Mouse (Mus musculus) liver, embryonic 12.5 days (tissue): ENCODE results near the gene Rce1. TPM values are rescaled to one million over a fixed set of nuclear protein-coding genes. Genes with fewer than 3 reads are reported as not detected.
"Not testable (repeated sequence)": the region's sequence is repeated elsewhere in the genome, so short reads cannot be mapped to it uniquely, and the experiment has no call there.

Experiments
- ATAC-seq: fragments of 200-750 bp; cut with Nextera tagmentation; 2 replicates; pipeline ENCODE4 v1.8.0; 2017; ENCODE audit warnings: moderate number of reproducible peaks, mild to moderate bottlenecking, moderate library complexity
- H3K27ac ChIP-seq: fragments of 300-500 bp; sonication (generic); 2 replicates; pipeline ENCODE4 v1.5.1; 2016; ENCODE audit warnings: mild to moderate bottlenecking
- H3K27me3 ChIP-seq: fragments of 300-500 bp; sonication (generic); replicated peaks from 2 replicates; pipeline ENCODE4 v1.6.1; 2016; ENCODE audit warnings: mild to moderate bottlenecking, moderate library complexity
- H3K36me3 ChIP-seq: fragments of 300-500 bp; sonication (generic); 2 replicates; pipeline ENCODE4 v1.6.1; 2016; ENCODE audit warnings: mild to moderate bottlenecking, moderate library complexity
- H3K4me1 ChIP-seq: fragments of 300-500 bp; sonication (generic); 2 replicates; pipeline ENCODE4 v1.6.1; 2016
- H3K4me2 ChIP-seq: fragments of 300-500 bp; sonication (generic); 2 replicates; pipeline ENCODE4 v1.6.1; 2016; ENCODE audit warnings: mild to moderate bottlenecking, moderate library complexity
- H3K4me3 ChIP-seq: fragments of 300-500 bp; sonication (generic); 2 replicates; pipeline ENCODE4 v1.5.1; 2016; ENCODE audit warnings: mild to moderate bottlenecking, moderate library complexity
- H3K9ac ChIP-seq: fragments of 300-500 bp; sonication (generic); 2 replicates; pipeline ENCODE4 v1.6.1; 2016; ENCODE audit warnings: mild to moderate bottlenecking, moderate library complexity
- H3K9me3 ChIP-seq: fragments of 300-500 bp; sonication (generic); replicated peaks from 2 replicates; pipeline ENCODE4 v1.6.1; 2016; ENCODE audit warnings: mild to moderate bottlenecking, moderate library complexity
- WGBS: fragments of 180-500 bp; shearing (Covaris S2); methylation state at CpG from one replicate; pipeline ENCODE4 v1.1.7; 2016; ENCODE audit not compliant: insufficient replicate concordance; 5-methylcytosine and 5-hydroxymethylcytosine counted together
- microRNA-seq: library from miRNA; unstranded; fragments of <30 nt; microRNA quantifications from one replicate; pipeline ENCODE4, GENCODE M21; 2017
- polyA plus RNA-seq: library from polyadenylated mRNA; unstranded; fragments of >200 nt; fragmentation: Nextera tagmentation; extraction: Ambion mirVana; gene quantifications from 2 replicates; pipeline ENCODE4 v1.2.1, GENCODE M21; 2016

Rce1 gene
- polyA plus RNA-seq, 1 experiment from 2014 or later: 39.3 TPM

GRCm38 (mm10) chr19:4587426-4587825 lies 38.0 kb downstream of the Rce1 start:
- Histone ChIP-seq H3K4me3 (no peak overlapping the region), H3K4me1 (no peaks in the 10 kb centered on the region), H3K36me3 (no peaks in the 10 kb centered on the region), H3K27me3 (peaks cover 23% of the 10 kb centered on the region), H3K9ac (no peak overlapping the region), H3K9me3 (no peaks in the 10 kb centered on the region), H3K4me2 (no peak overlapping the region), H3K27ac (no peak overlapping the region)
- WGBS: 55% methylated on average over 2 of the region's 2 CpGs
- ATAC-seq: no peak

- H3K9me3 ChIP-seq, H3K9ac ChIP-seq, H3K27ac ChIP-seq, H3K4me3 ChIP-seq, ATAC-seq, H3K36me3 ChIP-seq, H3K4me2 ChIP-seq, H3K4me1 ChIP-seq: not testable (repeated sequence)
- peaks cover 23% of the 10 kb centered on the region for H3K27me3 ChIP-seq
These were observed 38.7 kb downstream of the Rce1 start for GRCm38 (mm10) chr19:4586783-4587182.

GRCm38 (mm10) chr19:4583856-4584255 lies 41.6 kb downstream of the Rce1 start:
- H3K4me1 ChIP-seq: no peaks in the 10 kb centered on the region
- no peak overlapping the region for H3K9ac ChIP-seq
- H3K9me3 ChIP-seq: no peaks in the 10 kb centered on the region
- no peak overlapping the region for H3K4me3 ChIP-seq
- WGBS: 62% methylated on average over 2 of the region's 2 CpGs
- no peaks in the 10 kb centered on the region for H3K36me3 ChIP-seq
- H3K4me2 ChIP-seq: no peak overlapping the region
- ATAC-seq: no peak
- H3K27me3 ChIP-seq: peaks cover 18% of the 10 kb centered on the region
- no peak overlapping the region for H3K27ac ChIP-seq

- Histone ChIP-seq H3K27ac (no peak overlapping the region), H3K4me1 (peaks cover 6% of the 10 kb centered on the region), H3K9me3 (no peaks in the 10 kb centered on the region), H3K4me3 (no peak overlapping the region), H3K4me2 (no peak overlapping the region), H3K27me3 (peaks cover 5% of the 10 kb centered on the region; the same call in 1 of the 2 replicates), H3K9ac (no peak overlapping the region), H3K36me3 (no peaks in the 10 kb centered on the region)
- ATAC-seq: no peak
- WGBS: 64% methylated on average over 5 of the region's 5 CpGs
These were observed 46.1 kb downstream of the Rce1 start for GRCm38 (mm10) chr19:4579296-4579695.

GRCm38 (mm10) chr19:4578799-4579198 lies 46.6 kb downstream of the Rce1 start:
- Histone ChIP-seq H3K4me2 (no peak overlapping the region), H3K27ac (no peak overlapping the region), H3K27me3 (peaks cover 5% of the 10 kb centered on the region; the same call in 1 of the 2 replicates), H3K4me3 (no peak overlapping the region), H3K9me3 (no peaks in the 10 kb centered on the region), H3K9ac (no peak overlapping the region), H3K36me3 (no peaks in the 10 kb centered on the region), H3K4me1 (peaks cover 6% of the 10 kb centered on the region)
- no peak for ATAC-seq
- 76% methylated on average over 2 of the region's 2 CpGs for WGBS

GRCm38 (mm10) chr19:4573241-4573640 lies 52.2 kb downstream of the Rce1 start:
- H3K4me2 ChIP-seq: no peak overlapping the region
- H3K4me3 ChIP-seq: no peak overlapping the region
- WGBS: 86% methylated on average over 1 of the region's 1 CpGs
- H3K27me3 ChIP-seq: no peaks in the 10 kb centered on the region; the same call in 1 of the 2 replicates
- H3K9ac ChIP-seq: no peak overlapping the region
- H3K4me1 ChIP-seq: peaks cover 45% of the 10 kb centered on the region
- H3K36me3 ChIP-seq: no peaks in the 10 kb centered on the region
- no peaks in the 10 kb centered on the region for H3K9me3 ChIP-seq
- ATAC-seq: no peak
- H3K27ac ChIP-seq: no peak overlapping the region

Small RNA genes within 50 kb of the gene (microRNA-seq; reads per million reads assigned to microRNA genes)
- gene Mir6986: not detected

Other genes starting within 250 kb of the Rce1 start
- 25.4 and 28.1 TPM in 2 replicates for gene Kdm2a, start 227.4 kb downstream of the Rce1 start, polyA plus RNA-seq
- gene Rhod, start 186.2 kb downstream of the Rce1 start, polyA plus RNA-seq: 7.8 and 8.1 TPM in 2 replicates
- 0.35 and 0.42 TPM in 2 replicates for gene Syt12, start 148.2 kb downstream of the Rce1 start, polyA plus RNA-seq
- gene 2010003K11Rik, start 127.1 kb downstream of the Rce1 start, polyA plus RNA-seq: not detected in 2 replicates
- gene Pcx, start 115.2 kb downstream of the Rce1 start, polyA plus RNA-seq: 34.3 and 34.8 TPM in 2 replicates
- gene Lrfn4, start 10.0 kb downstream of the Rce1 start, polyA plus RNA-seq: 2.6 and 2.7 TPM in 2 replicates
- gene Gm960, start 73.0 kb upstream of the Rce1 start, polyA plus RNA-seq: 0.43 and 1.1 TPM in 2 replicates
- 0.14 and 0.30 TPM in 2 replicates for gene Sptbn2, start 85.5 kb upstream of the Rce1 start, polyA plus RNA-seq
- 22.7 and 24.0 TPM in 2 replicates for gene Rbm4b, start 130.9 kb upstream of the Rce1 start, polyA plus RNA-seq
- 30.7 and 32.6 TPM in 2 replicates for gene Rbm4, start 168.3 kb upstream of the Rce1 start, polyA plus RNA-seq
- gene Gm21992, start 186.0 kb upstream of the Rce1 start, polyA plus RNA-seq: 18.1 and 18.9 TPM in 2 replicates
- 62.0 and 63.5 TPM in 2 replicates for gene Rbm14, start 186.0 kb upstream of the Rce1 start, polyA plus RNA-seq
- 40.3 and 43.6 TPM in 2 replicates for gene Ccs, start 213.7 kb upstream of the Rce1 start, polyA plus RNA-seq
- gene Ccdc87, start 213.7 kb upstream of the Rce1 start, polyA plus RNA-seq: not detected in 2 replicates
- 13.1 and 17.8 TPM in 2 replicates for gene Ctsf, start 229.5 kb upstream of the Rce1 start, polyA plus RNA-seq